Comparison of ENCODE assay signal across 8 mouse cellular contexts in the genomic region with DNA sequence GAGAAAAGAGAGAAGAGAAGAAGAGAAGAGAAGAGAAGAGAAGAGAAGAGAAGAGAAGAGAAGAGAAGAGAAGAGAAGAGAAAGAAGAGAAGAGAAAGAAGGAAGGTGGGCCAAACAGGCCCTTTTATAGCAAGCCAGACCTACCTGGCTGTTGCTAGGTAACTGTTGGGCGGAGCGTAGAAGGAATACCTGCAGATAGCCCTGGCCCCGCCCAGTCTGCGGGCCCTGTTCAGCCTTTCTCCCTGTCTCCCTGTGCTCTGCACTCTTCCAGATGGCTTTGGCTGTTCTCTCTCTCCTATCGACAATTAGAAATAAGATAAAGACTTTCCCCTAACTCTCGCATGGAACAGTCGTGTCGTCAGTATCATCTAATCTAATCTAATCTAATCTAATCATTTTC. TPM values are rescaled to one million over a fixed set of nuclear protein-coding genes. Genes with fewer than 3 reads are reported as not detected.
DNase-seq lines count a peak whose midpoint lies in the region; ATAC-seq and TF ChIP-seq lines count a peak whose summit lies in the region.

No protein-coding gene starts in this region.

- H3K36me3 ChIP-seq in hindbrain, embryonic 13.5 days: peaks cover 21% of the 10 kb centered on the region
- peaks cover 22% of the 10 kb centered on the region for H3K36me3 ChIP-seq in limb, embryonic 14.5 days (ENCODE audit: control insufficient read depth, insufficient read depth, low read length)
- peaks cover 7% of the 10 kb centered on the region; the same call in 1 of the 2 replicates for H3K36me3 ChIP-seq in midbrain, postnatal 0 days (ENCODE audit: insufficient read depth, low read length)

- TF ChIP-seq CTCF in midbrain, postnatal 0 days (IDR thresholded peaks at IDR 0.05): no peak

- peak overlapping the region; percentile 94; the same call in 1 of the 2 replicates for H3K27ac ChIP-seq in hindbrain, embryonic 13.5 days
- no peak overlapping the region for H3K27ac ChIP-seq in limb, embryonic 14.5 days (replicated peaks; ENCODE audit: low read depth, low read length)
- H3K27ac ChIP-seq in midbrain, postnatal 0 days (ENCODE audit: low read depth, low read length): no peak overlapping the region

- peak overlapping the region; percentile 96; the same call in 1 of the 2 replicates for H3K9ac ChIP-seq in hindbrain, embryonic 13.5 days
- H3K9ac ChIP-seq in limb, embryonic 14.5 days (ENCODE audit: low read depth, low read length, severe bottlenecking): no peak overlapping the region
- H3K9ac ChIP-seq in midbrain, postnatal 0 days (replicated peaks; ENCODE audit: low read length, poor library complexity, severe bottlenecking): 0 out of 2 replicates have a peak overlapping the region, but pooled peaks have one; percentile 98

- no peak for ATAC-seq in hindbrain, embryonic 13.5 days (ENCODE audit: low FRiP score)
- ATAC-seq in limb, embryonic 14.5 days (ENCODE audit: low FRiP score, low read depth): no peak
- no peak for ATAC-seq in midbrain, postnatal 0 days (ENCODE audit: low FRiP score)

- no peaks in the 10 kb centered on the region for H3K27me3 ChIP-seq in hindbrain, embryonic 13.5 days
- no peaks in the 10 kb centered on the region for H3K27me3 ChIP-seq in limb, embryonic 14.5 days (ENCODE audit: control insufficient read depth, insufficient read depth, low read length)
- H3K27me3 ChIP-seq in midbrain, postnatal 0 days (ENCODE audit: insufficient read depth, low read length): no peaks in the 10 kb centered on the region

- 15% methylated on average over 8 of the region's 8 CpGs for WGBS in hindbrain, embryonic 13.5 days
- WGBS in limb, embryonic 14.5 days: 18% methylated on average over 8 of the region's 8 CpGs
- WGBS in midbrain, postnatal 0 days: 11% methylated on average over 8 of the region's 8 CpGs

- peaks cover 38% of the 10 kb centered on the region for H3K4me1 ChIP-seq in hindbrain, embryonic 13.5 days (replicated peaks)
- peaks cover 8% of the 10 kb centered on the region for H3K4me1 ChIP-seq in limb, embryonic 14.5 days (ENCODE audit: control insufficient read depth, insufficient read depth, low read length)
- peaks cover 3% of the 10 kb centered on the region for H3K4me1 ChIP-seq in midbrain, postnatal 0 days (ENCODE audit: insufficient read depth, low read length)

- no peaks in the 10 kb centered on the region for H3K9me3 ChIP-seq in hindbrain, embryonic 13.5 days
- H3K9me3 ChIP-seq in limb, embryonic 14.5 days (ENCODE audit: control insufficient read depth, low read length): no peaks in the 10 kb centered on the region
- no peaks in the 10 kb centered on the region for H3K9me3 ChIP-seq in midbrain, postnatal 0 days (ENCODE audit: low read length)

- no peak for TF ChIP-seq POLR2A in limb, embryonic 14.5 days (IDR thresholded peaks at IDR 0.05; ENCODE audit: borderline replicate concordance, extremely low read depth, insufficient read depth, insufficient read length)

- H3K4me3 ChIP-seq in hindbrain, embryonic 13.5 days: peak overlapping the region; percentile 86
- peak overlapping the region; percentile 97 for H3K4me3 ChIP-seq in limb, embryonic 14.5 days (replicated peaks; ENCODE audit: low read length)
- H3K4me3 ChIP-seq in midbrain, postnatal 0 days (ENCODE audit: low read depth, low read length): peak overlapping the region; percentile 88

- H3K4me2 ChIP-seq in hindbrain, embryonic 13.5 days: peak overlapping the region; percentile 84
- peak overlapping the region; percentile 83 for H3K4me2 ChIP-seq in limb, embryonic 14.5 days (replicated peaks; ENCODE audit: low read depth, low read length, severe bottlenecking)
- peak overlapping the region; percentile 89 for H3K4me2 ChIP-seq in midbrain, postnatal 0 days (ENCODE audit: low read depth, low read length, poor library complexity, severe bottlenecking)

- peak; percentile 77 for DNase-seq in urinary bladder, postnatal 14 days (ENCODE audit: low spot score)
- DNase-seq in urinary bladder, postnatal 10 days (ENCODE audit: low spot score): no peak
- DNase-seq in limb, embryonic 14.5 days (ENCODE audit: low spot score): peak; percentile 36
- DNase-seq in midbrain, postnatal 0 days (ENCODE audit: low spot score): no peak
- DNase-seq in spleen, adult 12 weeks (ENCODE audit: low spot score): no peak
- DNase-seq in frontal cortex, adult 2 months (ENCODE audit: extremely low spot score in 1 of 2, low spot score in 1 of 2): no peak
- no peak for DNase-seq in gastrocnemius, postnatal 25 days

RNA-seq across cellular contexts. Expression of gene Zfp768, which starts 1.3 kb away (rescaled TPM):
- 17.1 and 17.3 TPM in 2 replicates for polyA plus RNA-seq in hindbrain, embryonic 13.5 days (2015; fragmentation: Nextera tagmentation; extraction: Ambion mirVana)
- polyA plus RNA-seq in limb, embryonic 14.5 days (2012; rRNA removed): 38.4 and 51.9 TPM in 2 replicates
- 5.5 and 5.9 TPM in 2 replicates for polyA plus RNA-seq in limb, embryonic 14.5 days (2014; fragmentation: Nextera tagmentation; extraction: Ambion mirVana)
- total RNA-seq in midbrain, postnatal 0 days (2014; rRNA removed): 47.2 and 56.3 TPM in 2 replicates
- polyA plus RNA-seq in midbrain, postnatal 0 days (2015; fragmentation: Nextera tagmentation; extraction: Ambion mirVana): 12.7 and 14.9 TPM in 2 replicates
- 14.8 and 16.2 TPM in 2 replicates for polyA plus RNA-seq in frontal cortex, adult 2 months (2012; rRNA removed)
- 10 to 100 TPM; 27.0 to 28.4 TPM for total RNA-seq in gastrocnemius, postnatal 25 days (2021)

RNA-seq across cellular contexts. Expression of gene Zfp747, which starts 29.2 kb away (rescaled TPM):
- 8.1 and 8.6 TPM in 2 replicates for polyA plus RNA-seq in hindbrain, embryonic 13.5 days (2015; fragmentation: Nextera tagmentation; extraction: Ambion mirVana)
- polyA plus RNA-seq in limb, embryonic 14.5 days (2012; rRNA removed): 7.3 and 8.0 TPM in 2 replicates
- polyA plus RNA-seq in limb, embryonic 14.5 days (2014; fragmentation: Nextera tagmentation; extraction: Ambion mirVana): 7.0 and 7.2 TPM in 2 replicates
- total RNA-seq in midbrain, postnatal 0 days (2014; rRNA removed): 8.3 and 8.6 TPM in 2 replicates
- 4.0 and 5.8 TPM in 2 replicates for polyA plus RNA-seq in midbrain, postnatal 0 days (2015; fragmentation: Nextera tagmentation; extraction: Ambion mirVana)
- 4.6 and 5.1 TPM in 2 replicates for polyA plus RNA-seq in frontal cortex, adult 2 months (2012; rRNA removed)
- total RNA-seq in gastrocnemius, postnatal 25 days (2021): 1 to 10 TPM; 2.9 to 3.0 TPM

RNA-seq across cellular contexts. Expression of gene 9130019O22Rik, which starts 40.3 kb away (rescaled TPM):
- 5.4 and 5.7 TPM in 2 replicates for polyA plus RNA-seq in hindbrain, embryonic 13.5 days (2015; fragmentation: Nextera tagmentation; extraction: Ambion mirVana)
- polyA plus RNA-seq in limb, embryonic 14.5 days (2012; rRNA removed): 3.5 and 3.9 TPM in 2 replicates
- 4.5 and 6.4 TPM in 2 replicates for polyA plus RNA-seq in limb, embryonic 14.5 days (2014; fragmentation: Nextera tagmentation; extraction: Ambion mirVana)
- 4.0 and 4.1 TPM in 2 replicates for total RNA-seq in midbrain, postnatal 0 days (2014; rRNA removed)
- 1.4 and 2.0 TPM in 2 replicates for polyA plus RNA-seq in midbrain, postnatal 0 days (2015; fragmentation: Nextera tagmentation; extraction: Ambion mirVana)
- 2.2 and 2.9 TPM in 2 replicates for polyA plus RNA-seq in frontal cortex, adult 2 months (2012; rRNA removed)
- total RNA-seq in gastrocnemius, postnatal 25 days (2021): 1 to 10 TPM; 1.5 TPM

RNA-seq across cellular contexts. Expression of gene E430018J23Rik, which starts 46.8 kb away (rescaled TPM):
- 7.7 TPM in 2 replicates for polyA plus RNA-seq in hindbrain, embryonic 13.5 days (2015; fragmentation: Nextera tagmentation; extraction: Ambion mirVana)
- polyA plus RNA-seq in limb, embryonic 14.5 days (2012; rRNA removed): 8.8 and 11.6 TPM in 2 replicates
- 7.3 and 10.1 TPM in 2 replicates for polyA plus RNA-seq in limb, embryonic 14.5 days (2014; fragmentation: Nextera tagmentation; extraction: Ambion mirVana)
- 8.5 and 9.1 TPM in 2 replicates for total RNA-seq in midbrain, postnatal 0 days (2014; rRNA removed)
- 1.4 and 1.9 TPM in 2 replicates for polyA plus RNA-seq in midbrain, postnatal 0 days (2015; fragmentation: Nextera tagmentation; extraction: Ambion mirVana)
- 5.1 and 5.9 TPM in 2 replicates for polyA plus RNA-seq in frontal cortex, adult 2 months (2012; rRNA removed)
- 1 to 10 TPM; 1.7 to 1.8 TPM for total RNA-seq in gastrocnemius, postnatal 25 days (2021)

RNA-seq across cellular contexts. Expression of gene Itgal, which starts 50.6 kb away (rescaled TPM):
- 0.32 and 0.38 TPM in 2 replicates for polyA plus RNA-seq in hindbrain, embryonic 13.5 days (2015; fragmentation: Nextera tagmentation; extraction: Ambion mirVana)
- 1.5 and 2.0 TPM in 2 replicates for polyA plus RNA-seq in limb, embryonic 14.5 days (2012; rRNA removed)
- polyA plus RNA-seq in limb, embryonic 14.5 days (2014; fragmentation: Nextera tagmentation; extraction: Ambion mirVana): 0.88 and 1.2 TPM in 2 replicates
- total RNA-seq in midbrain, postnatal 0 days (2014; rRNA removed): 0.49 and 0.61 TPM in 2 replicates
- 0.22 TPM in 2 replicates for polyA plus RNA-seq in midbrain, postnatal 0 days (2015; fragmentation: Nextera tagmentation; extraction: Ambion mirVana)
- polyA plus RNA-seq in frontal cortex, adult 2 months (2012; rRNA removed): 0.66 and 0.88 TPM in 2 replicates
- total RNA-seq in gastrocnemius, postnatal 25 days (2021): under 1 TPM; 0.26 to 0.40 TPM

Comparison
In these comparisons a context has a peak if more than half of its experiments do, and no peak if none do; other contexts are left out.
1. DNase-seq: peak in urinary bladder, postnatal 14 days (single experiment) and limb, embryonic 14.5 days (single experiment); none in urinary bladder, postnatal 10 days (single experiment), midbrain, postnatal 0 days (single experiment), spleen, adult 12 weeks (single experiment), frontal cortex, adult 2 months (0 of 2) and gastrocnemius, postnatal 25 days (single experiment).
2. Peak in every context shown above with its lines, with median percentiles within 50 percentile points of each other: H3K4me2 ChIP-seq and H3K4me3 ChIP-seq.